Mouse (Mus musculus): ENCODE data around the gene Myh9.
A peak's percentile ranks its signal among the peaks of the same experiment; 100 is the strongest.
"Not testable (repeated sequence)": the region's sequence is repeated elsewhere in the genome, so short reads cannot be mapped to it uniquely, and the experiment has no call there.

Gene Myh9

DNA sequence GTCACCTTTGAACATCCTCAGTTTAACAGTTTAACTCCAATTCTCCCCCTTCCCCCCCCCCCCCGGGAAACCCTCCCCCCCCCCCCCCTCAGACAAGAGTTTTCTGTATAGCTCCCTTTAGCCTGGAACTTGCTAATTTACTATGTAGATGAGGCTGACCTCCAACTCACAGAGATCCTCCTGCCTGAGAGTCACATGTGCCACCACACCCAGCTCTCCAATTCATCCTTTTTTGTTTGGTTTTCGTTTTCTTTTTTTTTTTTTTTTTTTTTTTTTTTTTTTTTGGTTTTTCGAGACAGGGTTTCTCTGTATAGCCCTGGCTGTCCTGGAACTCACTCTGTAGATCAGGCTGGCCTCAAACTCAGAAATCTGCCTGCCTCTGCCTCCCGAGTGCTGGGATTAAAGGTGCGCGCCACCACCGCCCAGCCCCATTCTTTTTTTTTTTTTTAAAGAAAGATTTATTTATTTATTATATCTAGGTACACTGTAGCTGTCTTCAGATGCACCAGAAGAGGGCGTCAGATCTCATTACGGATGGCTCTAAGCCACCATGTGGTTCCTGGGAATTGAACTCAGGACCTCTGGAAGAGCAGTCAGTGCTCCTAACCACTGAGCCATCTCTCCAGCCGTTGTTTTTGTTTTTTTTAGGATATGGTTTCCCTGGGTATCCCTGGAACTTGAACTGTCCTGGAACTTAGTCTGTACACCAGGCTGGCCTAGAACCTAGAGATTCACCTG, 25.4 kb upstream of the Myh9 start:
- DNase-seq (ENCODE audit: low read depth) = not testable (repeated sequence)

DNA sequence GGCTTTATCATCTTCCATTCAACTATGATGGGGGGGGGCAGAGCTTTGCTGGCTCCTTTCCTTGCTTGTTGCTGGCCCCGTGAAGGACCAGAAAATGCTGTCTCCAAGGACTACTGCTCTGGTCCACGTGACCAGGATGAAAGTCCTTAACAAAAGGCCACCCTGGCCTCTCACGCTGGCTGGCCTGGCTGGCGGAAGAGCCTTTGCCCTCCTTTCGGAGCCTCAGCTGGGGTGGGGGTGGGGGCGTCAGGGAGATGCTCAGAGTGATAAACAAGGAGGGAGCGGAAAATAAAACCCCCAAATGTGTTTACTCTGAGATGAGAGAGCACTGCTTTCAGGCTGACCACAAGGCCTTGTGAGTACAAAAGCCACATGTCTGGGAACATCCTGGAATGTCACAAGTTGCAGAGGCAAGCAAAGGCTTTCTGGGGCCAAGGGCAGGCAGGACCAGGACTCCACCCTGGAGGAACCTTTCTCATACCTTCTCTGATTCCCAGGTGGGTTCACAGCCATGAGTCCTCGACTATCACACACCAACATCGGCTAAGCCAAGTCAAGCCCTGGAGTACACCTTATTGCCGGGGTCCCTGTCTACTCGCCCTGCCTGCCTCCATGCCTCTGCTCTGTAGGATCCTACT, 24.7 kb upstream of the Myh9 start:
- peak; percentile 42 for DNase-seq (ENCODE audit: low read depth)

DNA sequence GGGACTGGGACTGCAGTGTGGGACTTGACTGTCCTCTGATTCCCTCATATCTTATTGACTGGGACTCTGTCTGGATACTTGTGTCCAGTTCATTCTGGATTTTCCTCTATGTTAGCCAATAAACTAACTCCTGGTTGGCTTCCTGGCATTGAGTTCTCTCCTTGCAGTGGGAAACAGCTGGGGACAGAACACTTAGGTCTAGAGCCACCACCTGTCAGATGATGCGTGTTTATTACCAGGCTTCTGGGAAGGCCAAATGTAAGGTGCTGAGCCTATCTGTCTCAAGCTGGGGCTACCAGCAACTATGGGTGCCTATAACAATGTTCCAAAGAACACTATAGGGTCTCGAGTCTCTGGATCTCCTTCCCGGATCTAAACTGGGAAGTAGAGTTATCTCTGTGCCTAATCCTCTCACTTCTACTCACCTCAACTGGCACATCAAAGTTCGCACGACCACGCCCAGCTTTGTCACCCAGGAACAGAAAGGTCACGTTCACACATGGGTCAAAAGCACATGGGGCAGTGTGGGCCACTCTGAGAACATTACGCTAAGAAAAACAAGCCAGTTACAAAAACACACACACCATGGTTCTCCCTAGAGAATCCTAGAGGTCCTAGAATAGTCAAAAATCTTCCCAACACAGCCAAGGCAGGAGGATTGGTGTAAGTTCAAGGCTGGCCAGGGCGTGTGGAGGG, 22.2 kb upstream of the Myh9 start:
- DNase-seq (ENCODE audit: low read depth) = no peak

DNA sequence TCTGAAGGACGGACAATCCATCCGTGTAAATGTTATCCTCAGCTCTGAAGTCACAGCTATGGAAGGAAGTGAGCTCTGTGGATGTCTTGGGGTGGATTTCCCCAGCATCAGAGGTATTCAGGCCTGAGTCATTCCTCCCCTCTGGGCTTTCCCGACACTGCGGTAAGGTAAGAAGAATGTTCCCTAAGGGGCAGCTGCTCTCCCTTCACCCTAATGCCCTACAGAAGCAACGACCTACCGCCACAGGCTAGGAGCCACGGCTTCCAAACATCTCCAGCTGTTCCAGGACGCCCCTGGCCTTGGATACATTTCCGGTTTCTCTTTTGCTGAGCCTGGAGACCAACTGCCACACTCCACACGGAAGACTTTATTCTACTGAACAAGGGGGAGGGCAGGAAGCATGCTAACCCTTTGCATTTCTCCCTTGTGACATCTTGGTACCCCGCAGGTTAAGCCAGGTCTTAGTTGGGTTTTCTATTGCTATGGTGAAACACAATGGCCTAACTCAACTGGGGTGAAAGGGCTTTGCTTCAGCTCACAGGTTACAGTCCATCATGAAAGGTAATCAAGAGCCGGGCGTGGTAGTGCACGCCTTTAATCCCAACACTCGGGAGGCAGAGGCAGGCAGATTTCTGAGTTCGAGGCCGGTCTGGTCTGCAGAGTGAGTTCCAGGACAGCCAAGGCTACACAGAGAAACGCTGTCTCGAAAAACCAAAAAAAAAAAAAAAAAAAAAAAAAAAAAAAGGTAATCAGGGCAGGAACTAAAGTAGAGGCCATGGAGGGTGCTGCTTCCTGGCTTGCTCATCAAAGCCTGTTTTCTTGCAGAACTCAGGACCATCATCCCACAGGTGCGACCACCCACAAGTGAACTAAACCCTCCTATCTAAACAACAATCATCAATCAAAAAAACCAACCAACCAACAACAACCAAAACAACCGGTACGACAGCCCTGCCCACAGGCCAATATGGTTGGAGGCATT, 21.3 kb upstream of the Myh9 start:
- DNase-seq (ENCODE audit: low read depth) = no peak

DNA sequence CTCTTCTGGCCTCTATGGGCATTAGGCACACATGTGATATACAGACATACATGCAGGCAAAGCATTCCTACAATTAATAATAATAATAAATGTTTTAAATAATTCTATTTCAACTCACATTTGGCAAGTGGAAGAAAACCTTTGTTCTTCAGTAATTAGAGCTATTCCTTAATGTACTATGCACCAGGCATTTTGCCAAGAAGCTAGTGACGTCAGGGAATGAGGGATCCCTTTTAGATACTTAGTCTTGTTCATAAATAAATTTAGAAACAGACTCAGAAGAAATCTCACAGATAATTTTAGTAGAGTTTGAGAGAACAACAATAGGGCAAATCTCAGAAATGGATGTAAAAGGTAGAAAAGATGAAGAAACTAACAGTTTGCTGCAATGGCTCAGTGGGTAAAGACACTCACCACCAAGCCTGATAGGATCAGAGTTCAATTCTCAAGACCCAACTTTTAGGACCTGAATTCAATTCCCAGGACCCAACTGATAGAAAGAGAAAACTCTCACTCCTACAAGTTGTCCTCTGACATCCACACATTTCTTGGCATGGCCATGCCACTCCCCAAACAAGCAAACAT, 18.2 kb upstream of the Myh9 start:
- DNase-seq (ENCODE audit: low read depth) = no peak

DNA sequence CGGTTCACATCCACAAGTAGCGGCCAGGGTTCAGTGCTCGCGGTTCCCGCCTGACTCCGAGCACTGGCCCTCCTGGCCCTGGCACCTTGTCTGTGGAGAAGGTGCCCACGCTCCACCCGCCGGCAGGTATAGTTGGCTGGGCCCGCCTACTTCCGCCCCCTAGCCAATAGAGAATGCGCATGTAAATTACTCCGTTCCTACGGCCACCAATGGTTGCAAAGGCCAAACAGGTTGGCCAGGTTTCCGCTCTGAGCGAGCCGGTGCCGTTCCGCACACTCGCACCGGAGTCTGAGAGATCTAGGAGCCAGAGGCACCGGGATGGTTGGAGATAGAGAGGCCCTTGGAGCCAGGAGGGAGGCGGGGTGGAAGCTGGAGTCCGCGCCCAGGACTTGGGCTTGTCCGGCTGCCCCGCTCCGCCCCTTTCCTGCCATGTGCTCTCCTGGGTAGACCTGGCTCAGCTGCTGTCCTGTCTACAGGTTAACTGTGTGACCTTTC, 15.7 kb upstream of the Myh9 start:
- DNase-seq (ENCODE audit: low read depth) = no peak

DNA sequence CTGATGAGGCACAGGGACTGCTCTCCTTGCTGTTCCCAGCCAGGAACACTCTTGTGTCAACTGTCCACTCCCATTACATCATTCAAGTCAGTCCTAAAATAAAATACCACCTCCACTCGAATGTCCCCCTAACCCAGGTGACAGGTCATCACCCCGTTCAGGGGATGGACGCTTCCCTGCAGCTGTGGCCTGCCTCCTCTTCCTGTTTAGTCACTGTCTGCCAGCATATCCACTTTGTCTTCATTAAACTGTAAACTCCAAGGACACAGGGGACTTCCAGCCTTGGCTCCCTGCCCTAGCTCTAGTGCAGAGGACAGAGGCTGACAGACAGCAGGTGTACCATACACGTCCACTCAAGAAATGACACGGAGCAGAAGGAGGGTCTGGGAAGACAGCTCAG, 14.6 kb upstream of the Myh9 start:
- peak; percentile 78 for DNase-seq (ENCODE audit: low read depth)

DNA sequence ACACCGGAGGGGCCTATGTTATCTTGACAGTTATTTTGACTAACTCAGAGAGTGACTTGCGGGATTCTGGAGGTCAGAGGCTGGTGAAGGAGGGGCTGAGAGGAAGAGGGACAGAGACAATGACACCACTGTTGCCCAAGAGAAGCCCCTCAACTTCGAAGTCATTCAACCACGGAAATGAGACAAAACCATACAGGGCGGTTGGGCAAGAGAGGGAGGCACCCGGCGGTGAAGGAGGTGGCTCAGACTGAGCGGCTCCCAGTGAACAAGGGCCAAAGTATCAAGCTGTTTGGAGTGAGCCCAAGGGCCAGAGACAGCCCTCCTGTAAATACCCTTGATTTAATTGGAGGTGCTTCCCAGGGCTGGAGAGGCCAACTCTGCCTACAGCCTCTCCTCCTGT, 13.3 kb upstream of the Myh9 start:
- peak; percentile 100 for DNase-seq (ENCODE audit: low read depth)

DNA sequence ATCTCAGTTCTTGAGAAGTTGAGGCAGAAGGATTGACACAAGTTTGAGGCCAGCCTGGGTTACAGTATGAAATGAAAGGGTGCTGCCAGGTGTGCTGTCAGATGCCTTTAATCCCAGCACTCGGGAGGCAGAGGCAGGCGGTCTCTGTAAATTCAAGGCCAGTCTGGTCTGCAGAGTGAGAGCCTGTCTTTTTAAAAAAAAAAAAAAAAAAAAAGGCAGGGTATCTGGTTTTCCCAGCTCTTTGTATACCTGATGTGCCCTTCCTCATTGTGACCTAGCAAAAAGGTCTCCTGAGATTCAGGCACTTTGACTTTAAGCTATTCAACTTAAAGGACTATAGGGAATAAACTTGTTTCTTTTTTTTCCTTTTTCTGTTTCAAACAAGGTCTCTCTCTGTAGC, 10.0 kb upstream of the Myh9 start:
- DNase-seq (ENCODE audit: low read depth) = no peak

DNA sequence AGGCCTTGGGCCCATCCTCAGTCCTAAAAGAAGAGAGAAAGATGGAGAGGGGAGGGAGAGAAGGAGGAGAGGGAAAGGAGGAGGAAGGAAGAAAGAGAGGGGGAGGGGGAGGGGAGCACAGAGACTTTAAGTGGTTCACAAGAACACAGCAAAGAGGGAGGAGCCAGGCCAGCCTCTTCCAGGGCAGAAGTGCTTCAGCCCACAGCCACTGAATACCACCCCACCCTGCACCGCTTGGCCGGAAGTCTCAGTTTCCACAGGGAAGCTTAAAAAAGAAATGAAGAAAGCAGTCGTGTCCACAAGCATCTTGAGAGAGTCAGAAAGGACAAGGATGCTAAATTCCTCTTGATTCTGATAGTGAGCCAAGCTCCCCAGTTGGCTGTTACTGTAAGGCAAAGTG, 9.2 kb upstream of the Myh9 start:
- DNase-seq (ENCODE audit: low read depth) = peak; percentile 81

DNA sequence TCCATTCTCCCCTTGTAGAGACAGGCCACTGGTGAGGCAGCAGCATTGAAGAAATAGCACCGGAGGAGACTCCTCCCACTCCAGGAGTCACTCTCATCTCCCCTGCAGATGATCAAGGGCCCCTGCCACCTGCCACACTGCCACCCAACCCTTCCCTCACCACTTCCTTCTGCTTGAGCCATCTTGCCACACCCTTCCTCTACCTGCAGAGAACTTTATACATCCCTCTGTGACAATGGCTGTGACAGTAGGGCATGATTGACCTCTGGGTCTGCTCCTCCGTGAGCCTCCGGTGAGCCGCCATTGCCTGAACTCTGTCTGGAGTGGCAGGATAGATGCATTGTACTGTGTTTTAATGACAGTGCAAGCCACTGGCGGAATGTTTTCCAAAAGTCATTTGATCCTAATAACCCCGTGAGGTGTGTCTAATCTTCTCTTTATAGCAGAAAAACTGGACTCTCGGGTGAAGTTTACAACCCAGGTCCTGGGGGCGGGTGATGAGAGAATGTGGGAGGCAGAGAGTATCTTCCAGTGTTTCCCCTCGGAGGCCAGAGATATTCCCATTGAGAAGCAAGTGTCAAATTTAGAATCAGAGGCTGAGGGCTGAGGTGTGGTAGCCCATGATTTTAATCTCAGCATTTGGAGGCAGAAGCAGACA, 7.7 kb upstream of the Myh9 start:
- peak; percentile 69 for DNase-seq (ENCODE audit: low read depth)

DNA sequence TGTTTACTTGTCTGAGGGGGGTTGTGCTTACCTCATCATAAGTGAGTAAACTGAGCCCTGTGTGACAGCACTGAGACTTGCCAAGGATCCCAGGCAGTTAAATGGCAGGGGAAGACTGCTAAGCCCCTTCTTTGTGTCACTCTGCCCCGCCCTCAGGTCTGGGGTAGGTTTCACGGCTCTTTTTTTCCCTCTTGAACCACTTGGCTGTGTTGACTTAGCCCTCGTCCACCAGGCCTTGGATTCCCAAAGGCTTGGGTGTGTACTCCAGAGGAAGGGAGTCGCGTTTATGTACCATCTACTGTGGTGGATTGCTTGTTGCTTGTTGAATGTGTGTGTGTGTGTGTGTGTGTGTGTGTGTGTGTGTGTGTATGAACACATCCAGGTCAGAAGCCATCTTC, 7.1 kb upstream of the Myh9 start:
- no peak for DNase-seq (ENCODE audit: low read depth)

DNA sequence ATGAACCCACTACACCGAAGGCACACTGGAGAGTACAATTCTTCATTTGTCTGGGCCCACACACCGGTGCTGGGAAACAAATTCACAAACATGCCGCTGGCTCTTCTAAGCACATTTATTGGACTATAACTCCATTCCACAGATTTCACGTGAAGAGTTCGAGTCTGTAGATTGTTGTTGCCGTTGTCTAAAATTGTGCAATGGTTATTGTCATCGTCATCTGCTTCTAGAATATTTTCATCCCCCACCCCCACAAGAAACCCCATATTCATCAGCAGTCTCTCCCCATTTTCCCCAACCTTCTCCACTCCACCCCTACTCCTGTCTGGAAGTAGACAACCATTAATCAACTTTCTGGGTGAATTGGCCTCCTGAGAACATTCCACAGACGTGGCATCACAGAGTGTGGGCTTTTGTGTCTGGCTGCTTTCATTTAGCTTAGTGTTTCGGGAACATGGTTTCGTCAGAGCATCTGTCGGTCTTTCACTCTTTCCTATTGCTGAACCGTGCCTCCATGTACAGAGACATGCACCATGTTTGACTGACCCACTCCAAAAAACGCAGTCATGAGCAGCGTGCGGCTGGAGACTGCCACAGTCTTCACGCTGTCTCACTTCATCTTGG, 6.6 kb upstream of the Myh9 start:
- no peak for DNase-seq (ENCODE audit: low read depth)

DNA sequence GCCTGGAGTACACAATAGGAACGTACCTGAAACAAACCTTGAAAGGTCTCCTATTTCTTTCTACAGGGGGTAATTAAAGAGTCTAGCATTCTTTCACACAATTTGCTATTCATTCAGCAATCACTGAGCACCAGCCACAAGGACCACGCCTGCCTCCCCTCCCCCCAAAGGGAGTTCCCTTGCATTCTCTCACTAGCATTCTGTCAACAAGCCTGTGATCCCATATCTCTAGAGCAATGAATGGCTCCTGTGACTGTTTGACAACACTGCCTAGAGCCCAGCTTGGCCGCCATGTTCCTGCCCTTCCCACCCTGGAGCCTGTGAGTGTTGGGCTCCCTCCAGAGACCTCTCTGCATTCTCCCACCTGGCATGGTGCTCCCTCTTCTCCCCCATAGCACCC, 5.9 kb upstream of the Myh9 start:
- DNase-seq (ENCODE audit: low read depth) = no peak

DNA sequence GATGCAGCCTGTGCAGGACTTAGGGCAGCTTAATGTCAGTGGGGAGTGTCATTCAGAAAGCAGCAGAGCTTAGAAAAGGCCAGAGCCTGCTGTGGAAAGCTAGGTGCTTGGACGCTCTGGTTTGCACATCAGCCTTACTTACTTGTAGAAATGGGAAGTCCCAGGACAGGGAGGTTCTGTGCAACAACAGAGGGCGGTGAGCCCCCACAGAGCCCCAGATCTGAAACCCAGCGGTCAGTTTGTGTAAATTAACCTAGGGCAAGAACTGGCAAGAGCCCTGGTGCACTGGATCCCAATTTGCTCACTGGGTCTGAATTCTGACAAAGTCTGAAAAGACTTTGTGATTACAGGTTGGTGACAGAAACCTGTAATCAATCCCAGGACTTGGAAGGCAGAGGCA, 5.1 kb upstream of the Myh9 start:
- DNase-seq (ENCODE audit: low read depth) = no peak

DNA sequence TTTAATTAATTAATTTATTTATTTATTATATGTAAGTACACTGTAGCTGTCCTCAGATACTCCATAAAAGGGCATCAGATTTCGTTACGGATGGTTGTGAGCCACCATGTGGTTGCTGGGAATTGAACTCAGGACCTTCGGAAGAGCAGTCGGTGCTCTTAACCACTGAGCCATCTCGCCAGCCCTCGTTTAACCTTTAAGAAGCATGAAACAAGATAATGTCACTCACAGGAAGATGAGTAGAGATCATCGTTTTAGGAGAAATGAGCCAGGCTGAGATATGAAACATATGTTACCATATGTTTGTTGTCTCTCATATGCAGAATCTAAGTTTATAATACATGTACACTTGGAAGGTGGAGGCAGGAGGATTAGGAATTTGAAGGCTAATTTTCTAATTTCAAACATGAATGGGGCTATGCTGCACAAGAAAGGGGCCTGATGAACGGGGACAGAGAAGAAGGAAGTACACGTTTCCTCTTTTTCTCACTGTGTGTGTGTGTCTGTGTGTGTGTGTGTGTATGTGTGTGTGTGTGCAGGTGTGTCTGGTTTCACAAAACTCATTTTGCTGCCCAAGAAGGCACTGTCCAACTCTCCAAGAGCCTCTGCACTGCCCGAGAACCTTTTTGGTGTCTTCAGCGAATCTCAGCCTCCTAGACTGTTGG, 4.1 kb upstream of the Myh9 start:
- DNase-seq (ENCODE audit: low read depth) = peak; percentile 70

DNA sequence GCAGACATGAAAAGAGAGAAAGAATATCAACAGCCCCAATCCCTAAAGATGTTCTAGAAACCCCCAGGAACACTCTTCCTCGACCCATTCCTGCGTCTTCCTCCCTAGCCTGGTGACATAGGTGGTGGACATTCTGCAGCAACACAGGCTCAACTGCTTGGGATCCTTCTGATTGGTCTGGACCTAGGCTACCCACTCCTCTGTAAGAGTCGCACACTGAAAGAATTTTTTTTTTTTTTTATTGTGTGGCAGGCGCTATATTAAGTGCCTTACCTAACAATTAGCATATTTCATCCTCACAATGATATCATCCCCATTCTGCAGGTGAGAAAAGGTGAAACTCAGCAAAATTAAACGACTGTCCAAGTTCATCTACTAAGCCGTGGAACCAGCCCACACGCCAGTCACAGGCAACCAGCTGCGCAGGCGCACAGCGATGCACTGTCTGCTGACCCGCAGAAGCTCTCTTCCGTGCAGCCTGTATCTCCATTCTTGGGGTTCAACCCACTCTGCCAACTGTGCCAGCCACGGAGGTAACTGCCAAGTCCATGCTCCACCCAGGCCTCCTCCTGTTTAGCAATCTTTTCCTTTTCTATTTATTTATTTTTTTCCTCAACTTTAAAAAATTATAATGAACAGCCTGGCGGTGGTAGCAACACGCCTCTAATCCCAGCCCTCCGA, 3.1 kb upstream of the Myh9 start:
- DNase-seq (ENCODE audit: low read depth) = no peak

DNA sequence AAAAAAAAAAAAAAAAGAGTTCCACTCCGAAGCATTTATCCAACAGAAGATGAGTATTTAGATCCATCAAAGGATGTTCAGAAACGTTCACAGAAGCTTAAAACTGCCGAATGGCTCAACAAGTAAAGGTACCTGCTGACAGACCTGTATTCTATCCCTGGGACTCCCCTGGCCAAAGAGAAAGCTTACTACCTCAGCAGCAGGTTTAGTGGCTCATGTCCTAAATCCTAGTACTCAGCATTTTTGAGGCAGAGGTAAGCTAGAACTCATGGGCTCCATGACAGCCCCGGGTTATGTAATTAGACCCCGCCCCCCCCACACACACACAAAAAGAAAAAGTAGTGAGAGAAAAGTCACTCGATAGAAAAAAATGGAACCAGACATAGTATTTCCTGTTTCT, 2.1 kb upstream of the Myh9 start:
- no peak for DNase-seq (ENCODE audit: low read depth)

DNA sequence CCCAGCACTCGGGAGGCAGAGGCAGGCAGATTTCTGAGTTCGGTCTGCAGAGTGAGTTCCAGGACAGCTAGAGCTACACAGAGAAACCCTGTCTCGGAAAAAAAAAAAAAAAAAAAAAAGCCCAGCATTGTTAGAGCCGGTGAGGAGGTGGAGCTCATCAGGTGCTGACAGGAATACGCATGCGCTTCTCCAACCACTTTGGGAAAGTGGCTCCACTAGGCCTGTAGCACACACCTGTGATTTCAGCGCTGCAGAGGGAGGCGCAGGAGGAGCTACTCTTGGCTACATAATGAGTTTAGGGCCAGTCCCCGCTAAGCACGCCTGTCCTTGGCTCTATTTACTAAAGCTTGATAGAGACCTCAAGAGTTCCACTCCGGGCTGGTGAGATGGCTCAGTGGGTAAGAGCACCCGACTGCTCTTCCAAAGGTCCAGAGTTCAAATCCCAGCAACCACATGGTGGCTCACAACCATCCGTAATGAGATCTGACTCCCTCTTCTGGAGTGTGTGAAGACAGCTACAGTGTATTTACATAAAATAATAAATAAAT, 1.6 kb upstream of the Myh9 start:
- not testable (repeated sequence) for DNase-seq (ENCODE audit: low read depth)

All from 416B (cell line).